Mouse (Mus musculus): ENCODE measurements around the gene B3glct. TPM values are rescaled to one million over a fixed set of nuclear protein-coding genes. Genes with fewer than 3 reads are reported as not detected.

B3glct gene
- polyA plus RNA-seq, 1 experiment from 2014 or later, result 14.1 TPM

- Histone ChIP-seq H3K36me3 (peaks cover 58% of the 10 kb centered on the region), H3K27ac (replicated peaks) (no peak overlapping the region), H3K9me3 (replicated peaks) (peaks cover 22% of the 10 kb centered on the region), H3K4me1 (no peaks in the 10 kb centered on the region), H3K4me3 (no peak overlapping the region), H3K27me3 (ENCODE audit: low read depth, poor library complexity, severe bottlenecking) (no peaks in the 10 kb centered on the region)
- DNase-seq (ENCODE audit: low spot score), result no peak
- 89% methylated on average over 8 of the region's 8 CpGs for WGBS
Observed at GRCm38 (mm10) chr5:149731776-149732175, 53.7 kb downstream of the B3glct start.

DNA sequence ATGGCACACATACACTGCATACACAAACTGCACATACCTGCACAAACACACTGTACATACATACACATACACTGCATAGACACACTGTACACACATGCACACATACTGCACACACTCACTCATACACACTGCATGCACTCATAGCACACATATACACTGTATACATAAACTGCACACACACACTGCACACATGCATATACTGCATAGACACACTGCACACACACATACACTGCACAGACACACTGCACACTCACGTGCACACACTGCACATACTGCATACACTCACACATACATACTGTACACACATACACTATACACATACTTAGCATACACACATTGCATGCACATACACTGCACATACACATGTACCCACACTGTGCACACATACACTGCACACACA, 59.2 kb downstream of the B3glct start:
- H3K4me1 ChIP-seq, result no peaks in the 10 kb centered on the region
- H3K9me3 ChIP-seq (replicated peaks), result peaks cover 25% of the 10 kb centered on the region
- H3K27me3 ChIP-seq (ENCODE audit: low read depth, poor library complexity, severe bottlenecking), result no peaks in the 10 kb centered on the region
- no peak overlapping the region for H3K27ac ChIP-seq (replicated peaks)
- peaks cover 57% of the 10 kb centered on the region for H3K36me3 ChIP-seq
- DNase-seq (ENCODE audit: low spot score), result no peak
- no peak overlapping the region for H3K4me3 ChIP-seq
- 84% methylated on average over 1 of the region's 1 CpGs for WGBS

DNA sequence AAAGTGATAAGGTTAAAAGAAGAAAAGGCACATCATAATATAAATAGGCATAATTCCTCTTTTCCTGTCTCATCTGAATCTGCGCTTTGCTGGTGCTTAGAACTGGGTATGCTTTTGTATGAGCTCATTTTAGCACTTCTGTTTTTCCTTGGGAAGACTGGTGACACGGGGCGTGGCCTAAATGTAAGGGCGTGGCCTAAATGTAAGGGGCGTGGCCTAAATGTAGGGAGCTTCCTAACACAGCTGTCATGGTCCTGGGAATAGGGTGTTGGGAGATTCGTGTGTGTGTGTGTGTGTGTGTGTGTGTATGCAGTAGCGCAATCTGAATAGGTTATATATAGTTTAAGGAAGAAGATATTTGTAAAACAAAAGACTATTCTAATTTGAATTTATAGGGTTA, 62.1 kb downstream of the B3glct start:
- no peak for DNase-seq (ENCODE audit: low spot score)
- H3K4me3 ChIP-seq, result no peak overlapping the region
- WGBS, result 92% methylated on average over 7 of the region's 7 CpGs
- H3K9me3 ChIP-seq (replicated peaks), result peaks cover 16% of the 10 kb centered on the region; the same call in 1 of the 2 replicates
- H3K4me1 ChIP-seq, result no peaks in the 10 kb centered on the region
- no peak overlapping the region for H3K27ac ChIP-seq (replicated peaks)
- H3K27me3 ChIP-seq (ENCODE audit: low read depth, poor library complexity, severe bottlenecking), result no peaks in the 10 kb centered on the region
- peaks cover 43% of the 10 kb centered on the region for H3K36me3 ChIP-seq

DNA sequence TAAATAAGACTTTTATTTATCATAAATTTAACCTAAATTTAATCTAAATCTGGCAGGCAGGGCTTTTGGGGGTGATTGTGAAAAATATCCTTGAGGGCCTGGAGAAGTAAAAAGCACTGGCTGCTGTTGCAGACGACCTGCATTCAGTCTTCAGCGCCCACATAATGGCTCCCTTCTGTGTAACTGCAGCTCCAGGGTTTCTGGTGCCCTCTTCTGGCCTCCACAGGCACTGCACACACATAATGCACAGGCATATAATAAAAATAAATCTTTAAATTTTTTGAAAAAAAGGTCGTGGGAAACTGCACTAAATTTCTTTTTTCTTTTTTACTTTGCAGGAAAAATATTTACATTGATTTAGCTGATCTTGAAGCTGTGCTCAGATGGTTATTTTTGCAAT, 62.7 kb downstream of the B3glct start:
- peaks cover 45% of the 10 kb centered on the region for H3K36me3 ChIP-seq

DNA sequence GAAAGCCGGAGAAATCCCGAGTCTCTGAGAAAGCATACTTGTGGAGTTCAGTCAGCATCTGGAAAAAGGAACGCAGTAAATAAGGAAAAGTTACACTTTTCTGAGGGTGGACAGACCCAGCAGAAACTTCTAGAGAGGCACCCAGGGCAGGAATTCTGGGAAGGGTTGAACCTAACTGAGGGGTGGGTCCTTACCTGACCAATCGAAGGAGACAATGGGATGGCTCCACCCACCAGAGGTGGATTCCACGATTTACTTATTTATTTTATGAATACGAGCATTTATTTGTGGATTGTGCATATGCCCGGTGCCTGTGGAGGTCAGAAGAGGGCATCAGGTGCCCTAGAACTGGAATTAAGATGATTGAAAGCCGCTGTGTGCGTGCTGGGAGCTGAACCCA, 64.3 kb downstream of the B3glct start:
- Histone ChIP-seq H3K9me3 (replicated peaks) (peaks cover 16% of the 10 kb centered on the region; the same call in 1 of the 2 replicates), H3K4me1 (no peaks in the 10 kb centered on the region), H3K27ac (replicated peaks) (no peak overlapping the region), H3K36me3 (peaks cover 42% of the 10 kb centered on the region), H3K27me3 (ENCODE audit: low read depth, poor library complexity, severe bottlenecking) (no peaks in the 10 kb centered on the region), H3K4me3 (no peak overlapping the region)
- DNase-seq (ENCODE audit: low spot score), result no peak
- 95% methylated on average over 9 of the region's 9 CpGs for WGBS

More for the DNA sequence above, 62.7 kb downstream of the B3glct start:
- no peak for DNase-seq (ENCODE audit: low spot score)
- no peak overlapping the region for H3K27ac ChIP-seq (replicated peaks)
- peaks cover 16% of the 10 kb centered on the region; the same call in 1 of the 2 replicates for H3K9me3 ChIP-seq (replicated peaks)
- WGBS, result 80% methylated on average over 3 of the region's 3 CpGs
- no peaks in the 10 kb centered on the region for H3K4me1 ChIP-seq
- no peaks in the 10 kb centered on the region for H3K27me3 ChIP-seq (ENCODE audit: low read depth, poor library complexity, severe bottlenecking)
- no peak overlapping the region for H3K4me3 ChIP-seq

GRCm38 (mm10) chr5:149745079-149745478, 67.0 kb downstream of the B3glct start:
- DNase-seq (ENCODE audit: low spot score), result no peak
- Histone ChIP-seq H3K4me1 (no peaks in the 10 kb centered on the region), H3K36me3 (peaks cover 40% of the 10 kb centered on the region), H3K27me3 (ENCODE audit: low read depth, poor library complexity, severe bottlenecking) (no peaks in the 10 kb centered on the region), H3K27ac (replicated peaks) (no peak overlapping the region), H3K4me3 (no peak overlapping the region), H3K9me3 (replicated peaks) (peaks cover 7% of the 10 kb centered on the region; the same call in 1 of the 2 replicates)
- WGBS, result 93% methylated on average over 9 of the region's 9 CpGs

DNA sequence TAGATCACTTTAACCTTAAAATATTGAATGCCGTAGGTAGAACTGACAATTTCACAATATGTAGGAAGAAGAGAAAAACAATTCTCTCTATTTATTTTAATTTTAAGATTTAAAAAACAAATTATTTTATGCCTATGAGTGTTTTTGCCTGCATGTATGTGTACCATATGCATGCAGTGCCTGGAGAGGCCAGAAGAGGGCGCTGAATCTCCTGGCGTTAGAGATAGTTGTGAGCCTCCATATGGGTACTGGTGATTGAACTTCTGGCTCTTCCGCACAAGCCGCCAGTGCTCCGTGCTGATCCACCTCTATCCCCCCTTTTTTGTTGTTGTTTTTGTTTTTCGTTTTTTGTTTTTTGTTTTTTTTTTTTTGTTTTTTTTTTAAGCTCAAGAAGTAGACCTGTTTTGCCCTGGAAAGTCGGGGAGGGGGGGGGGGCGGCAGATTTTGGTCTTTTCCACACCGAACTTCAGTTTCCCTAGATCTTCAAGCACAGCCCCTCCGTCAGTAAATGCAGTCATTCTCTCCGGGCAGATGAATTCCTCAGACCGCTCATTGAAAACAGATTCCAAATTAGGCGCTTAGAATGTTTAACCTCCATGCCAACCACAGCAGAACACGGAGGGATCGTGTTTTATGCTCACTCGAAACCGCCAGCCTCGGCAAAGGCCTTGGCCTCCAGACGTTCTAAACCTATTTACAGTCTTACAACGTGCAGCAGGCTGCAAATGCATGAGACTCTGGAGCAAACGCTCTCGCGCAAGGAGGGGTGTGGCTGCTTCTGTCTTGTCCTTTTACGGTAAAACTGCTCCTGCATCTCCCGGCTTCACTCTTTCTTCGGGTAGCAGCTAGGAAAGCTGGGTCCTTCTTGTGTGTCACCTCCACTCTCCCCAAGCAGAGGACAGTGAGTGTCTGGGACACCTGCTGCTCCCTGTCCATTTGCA, 70.9 kb downstream of the B3glct start:
- whole genome bisulfite sequencing, result 87% methylated on average over 27 of the region's 27 CpGs
- no peaks in the 10 kb centered on the region for H3K27me3 ChIP-seq (ENCODE audit: low read depth, poor library complexity, severe bottlenecking)
- H3K4me3 ChIP-seq, result no peak overlapping the region
- no peaks in the 10 kb centered on the region for H3K4me1 ChIP-seq
- H3K27ac ChIP-seq (replicated peaks), result no peak overlapping the region
- no peaks in the 10 kb centered on the region; the same call in 1 of the 2 replicates for H3K9me3 ChIP-seq (replicated peaks)
- peaks cover 40% of the 10 kb centered on the region for H3K36me3 ChIP-seq
- DNase-seq (ENCODE audit: low spot score), result no peak

DNA sequence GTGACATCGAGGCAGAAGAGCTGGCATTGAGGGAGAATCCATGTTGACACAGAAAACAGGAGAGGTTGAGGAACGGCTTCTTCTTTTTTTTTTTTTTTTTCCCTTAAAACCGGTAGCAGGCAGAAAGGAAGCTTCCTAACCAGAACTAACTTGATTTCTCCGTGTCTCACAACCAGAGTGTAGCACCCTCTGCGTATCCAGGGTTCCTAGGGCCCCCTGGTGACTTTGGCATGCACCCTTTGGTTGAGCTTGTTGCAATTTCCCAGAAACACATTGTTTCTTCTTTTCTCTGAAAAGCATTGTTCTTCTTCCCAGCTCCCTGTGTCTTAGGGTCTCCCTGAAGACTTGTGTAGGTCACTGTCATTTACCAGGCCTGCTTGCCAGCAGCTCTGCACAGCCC, 73.8 kb downstream of the B3glct start:
- H3K4me1 ChIP-seq, result no peaks in the 10 kb centered on the region
- no peaks in the 10 kb centered on the region for H3K27me3 ChIP-seq (ENCODE audit: low read depth, poor library complexity, severe bottlenecking)
- no peak overlapping the region for H3K4me3 ChIP-seq
- no peak overlapping the region for H3K27ac ChIP-seq (replicated peaks)
- WGBS, result 62% methylated on average over 5 of the region's 5 CpGs
- H3K36me3 ChIP-seq, result peaks cover 34% of the 10 kb centered on the region
- no peaks in the 10 kb centered on the region; the same call in 1 of the 2 replicates for H3K9me3 ChIP-seq (replicated peaks)
- no peak for DNase-seq (ENCODE audit: low spot score)

- Histone ChIP-seq H3K9me3 (replicated peaks) (peaks cover 2% of the 10 kb centered on the region; the same call in 1 of the 2 replicates), H3K4me1 (no peaks in the 10 kb centered on the region), H3K4me3 (no peak overlapping the region), H3K36me3 (peaks cover 35% of the 10 kb centered on the region), H3K27me3 (ENCODE audit: low read depth, poor library complexity, severe bottlenecking) (no peaks in the 10 kb centered on the region), H3K27ac (replicated peaks) (peak overlapping the region; percentile 13; the same call in 1 of the 2 replicates)
- DNase-seq (ENCODE audit: low spot score), result no peak
- WGBS, result 87% methylated on average over 3 of the region's 3 CpGs
Observed at GRCm38 (mm10) chr5:149753073-149753472, 75.0 kb downstream of the B3glct start.

GRCm38 (mm10) chr5:149767116-149767515, 89.1 kb downstream of the B3glct start:
- no peak overlapping the region for H3K4me3 ChIP-seq
- H3K36me3 ChIP-seq, result no peaks in the 10 kb centered on the region
- no peak for DNase-seq (ENCODE audit: low spot score)
- no peaks in the 10 kb centered on the region for H3K27me3 ChIP-seq (ENCODE audit: low read depth, poor library complexity, severe bottlenecking)
- 80% methylated on average over 8 of the region's 8 CpGs for WGBS
- H3K4me1 ChIP-seq, result no peaks in the 10 kb centered on the region
- no peaks in the 10 kb centered on the region for H3K9me3 ChIP-seq (replicated peaks)
- no peak overlapping the region for H3K27ac ChIP-seq (replicated peaks)

DNA sequence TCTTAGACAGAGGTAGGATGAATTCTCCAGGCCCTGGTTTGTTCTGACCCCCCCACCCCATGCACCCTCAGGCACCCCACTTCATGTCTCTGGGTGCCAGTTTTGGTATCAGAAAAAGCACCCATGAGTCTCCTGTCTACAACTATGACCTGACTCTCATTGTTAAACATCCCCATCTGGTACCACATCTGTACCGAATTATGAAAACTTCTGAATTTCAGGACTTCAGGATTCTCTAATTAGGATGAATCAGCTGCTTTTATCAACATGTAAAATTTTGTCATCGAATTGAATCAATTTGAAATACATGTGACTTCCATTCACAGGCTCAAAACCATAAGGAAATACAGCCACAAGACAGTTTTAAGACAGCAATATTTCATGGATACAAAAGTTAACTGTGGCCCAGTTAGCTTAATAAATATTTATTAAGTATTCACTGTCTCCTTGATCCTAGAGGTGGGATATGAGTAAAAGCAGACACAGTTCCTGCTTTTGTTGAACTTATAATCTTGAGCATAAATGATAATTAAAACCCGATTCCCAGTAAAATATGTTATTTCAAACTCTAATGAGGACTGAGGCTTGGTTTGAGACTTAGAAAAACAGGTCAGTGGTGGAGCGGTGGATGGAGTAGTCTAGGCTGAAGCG, 89.7 kb downstream of the B3glct start:
- 90% methylated on average over 5 of the region's 5 CpGs for WGBS

GRCm38 (mm10) chr5:149769666-149770065, 91.6 kb downstream of the B3glct start:
- DNase-seq (ENCODE audit: low spot score), result no peak
- Histone ChIP-seq H3K4me1 (no peaks in the 10 kb centered on the region), H3K27ac (replicated peaks) (no peak overlapping the region), H3K4me3 (no peak overlapping the region), H3K27me3 (ENCODE audit: low read depth, poor library complexity, severe bottlenecking) (no peaks in the 10 kb centered on the region), H3K36me3 (no peaks in the 10 kb centered on the region), H3K9me3 (replicated peaks) (no peaks in the 10 kb centered on the region)
- WGBS, result 95% methylated on average over 8 of the region's 8 CpGs

More for the DNA sequence above, 89.7 kb downstream of the B3glct start:
- no peaks in the 10 kb centered on the region for H3K4me1 ChIP-seq
- no peak for DNase-seq (ENCODE audit: low spot score)
- no peak overlapping the region for H3K4me3 ChIP-seq
- H3K27me3 ChIP-seq (ENCODE audit: low read depth, poor library complexity, severe bottlenecking), result no peaks in the 10 kb centered on the region
- H3K9me3 ChIP-seq (replicated peaks), result no peaks in the 10 kb centered on the region
- H3K27ac ChIP-seq (replicated peaks), result no peak overlapping the region
- H3K36me3 ChIP-seq, result no peaks in the 10 kb centered on the region

DNA sequence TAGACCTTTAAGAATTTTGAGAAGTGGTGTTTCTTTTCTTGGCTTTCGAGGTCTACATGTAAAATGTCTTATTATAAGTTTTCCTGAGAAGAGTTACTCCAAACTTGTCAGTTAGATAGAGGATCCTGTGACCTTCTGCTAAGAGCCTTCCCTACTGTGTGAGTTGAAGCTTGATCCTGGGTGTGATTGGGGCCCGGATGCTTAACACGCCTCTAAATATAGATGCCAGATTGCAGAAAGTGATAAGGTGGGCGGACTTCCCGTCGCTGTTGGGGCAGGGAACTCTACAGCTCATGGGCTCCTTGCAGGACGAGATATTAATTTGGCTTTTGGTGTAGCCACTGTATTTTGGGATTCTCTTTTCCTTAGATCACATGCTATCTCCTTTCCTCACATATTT, 98.0 kb downstream of the B3glct start:
- Histone ChIP-seq H3K36me3 (no peaks in the 10 kb centered on the region), H3K4me3 (no peak overlapping the region), H3K4me1 (no peaks in the 10 kb centered on the region), H3K27ac (replicated peaks) (no peak overlapping the region), H3K27me3 (ENCODE audit: low read depth, poor library complexity, severe bottlenecking) (no peaks in the 10 kb centered on the region), H3K9me3 (replicated peaks) (peaks cover 10% of the 10 kb centered on the region; the same call in 1 of the 2 replicates)
- DNase-seq (ENCODE audit: low spot score), result no peak
- WGBS, result 91% methylated on average over 7 of the region's 7 CpGs
